Mouse (Mus musculus): ENCODE data around the gene Scrt2.

Scrt2 gene

GRCm38 (mm10) chr2:152081641-152082448 lies 516 bp downstream of the Scrt2 start:
- peak; percentile 72 to 89 for DNase-seq (ENCODE audit: low spot score in 2 of 2)

DNA sequence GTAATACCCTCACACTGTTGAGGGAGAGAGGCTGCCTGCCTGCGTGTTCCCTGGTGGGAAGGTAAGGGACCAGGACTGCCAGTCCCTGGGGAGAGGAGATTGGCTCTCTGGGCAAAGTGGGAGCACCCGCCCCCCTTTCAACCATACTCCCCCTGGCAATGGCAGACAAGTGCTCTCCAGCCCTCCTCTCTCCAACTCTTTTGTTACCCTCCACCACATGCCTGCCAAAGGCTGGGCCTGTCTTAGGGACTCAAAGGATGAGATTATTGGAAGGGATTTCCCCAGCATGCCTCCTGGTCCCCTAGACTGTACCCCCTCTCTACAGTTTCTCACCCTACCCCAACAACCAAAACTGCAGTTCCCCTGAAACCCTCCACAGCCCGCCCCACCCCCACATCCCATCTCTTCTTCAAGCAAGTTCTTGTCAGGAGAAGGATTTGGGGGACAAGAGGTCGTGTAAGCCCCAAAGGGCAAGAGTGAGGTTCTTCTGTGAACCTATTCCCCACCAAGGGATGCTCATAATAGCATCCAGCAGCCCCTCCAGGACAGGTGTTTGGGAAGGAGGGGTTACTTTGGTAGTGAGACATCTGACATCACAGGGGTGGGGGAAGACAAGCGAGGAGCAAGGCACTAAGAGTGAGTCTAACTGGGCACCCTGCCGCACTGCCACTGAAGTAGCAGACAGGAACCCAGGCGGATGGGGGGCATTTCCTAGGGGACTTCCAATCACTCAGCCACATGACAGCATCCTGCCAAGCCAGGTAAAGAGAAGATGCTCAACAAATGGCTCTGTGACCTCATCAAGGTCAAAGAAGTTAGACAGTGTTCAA lies 1.3 kb downstream of the Scrt2 start:
- no peak for DNase-seq (ENCODE audit: low spot score in 2 of 2)

DNA sequence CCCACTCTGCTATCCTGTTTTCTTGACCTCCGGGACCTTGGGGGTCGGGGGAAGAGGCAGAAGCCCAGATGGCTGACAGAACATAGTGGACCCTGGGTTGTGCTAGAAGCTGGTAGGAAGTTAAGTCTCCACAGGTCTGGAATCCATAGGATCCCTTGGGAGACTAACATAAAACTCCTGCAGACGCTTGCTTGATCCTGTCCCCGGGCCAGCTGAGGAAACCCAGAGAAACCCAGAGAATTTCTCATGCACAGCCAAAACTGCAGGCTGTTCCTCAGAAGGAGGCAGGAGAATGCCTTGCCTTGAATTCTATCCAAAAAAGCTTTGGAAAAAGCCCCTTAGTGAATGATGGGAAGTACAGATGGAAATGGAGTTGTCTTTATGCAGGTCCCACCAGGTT lies 2.1 kb downstream of the Scrt2 start:
- DNase-seq (ENCODE audit: low spot score in 2 of 2), result no peak

- no peak for DNase-seq (ENCODE audit: low spot score in 2 of 2)
These were observed 3.0 kb downstream of the Scrt2 start for GRCm38 (mm10) chr2:152084298-152084697.

DNA sequence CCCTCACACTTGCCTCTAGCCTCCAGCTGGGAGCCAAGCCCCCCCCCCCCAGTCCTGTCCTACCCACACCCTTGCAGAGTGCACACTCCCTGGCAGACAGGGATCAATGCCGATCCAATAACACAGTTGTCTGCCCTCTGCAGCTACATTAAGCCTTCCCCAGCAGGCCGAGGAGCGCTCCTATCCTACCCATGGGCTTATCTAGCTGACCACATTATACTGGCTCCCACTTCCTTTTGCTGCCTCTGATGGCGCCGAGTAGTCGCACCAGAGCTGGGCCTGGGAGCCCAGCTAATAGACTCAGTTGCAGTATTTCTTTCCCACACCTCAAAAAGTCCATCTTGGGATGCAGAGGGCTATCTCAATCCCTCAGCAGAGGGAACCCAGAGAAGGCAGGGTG lies 4.1 kb downstream of the Scrt2 start:
- no peak for DNase-seq (ENCODE audit: low spot score in 2 of 2)

GRCm38 (mm10) chr2:152086451-152086850 lies 5.1 kb downstream of the Scrt2 start:
- no peak for DNase-seq (ENCODE audit: low spot score in 2 of 2)

GRCm38 (mm10) chr2:152087111-152087510 lies 5.8 kb downstream of the Scrt2 start:
- no peak for DNase-seq (ENCODE audit: low spot score in 2 of 2)

- DNase-seq (ENCODE audit: low spot score in 2 of 2), result no peak
These were observed 7.7 kb downstream of the Scrt2 start for GRCm38 (mm10) chr2:152089078-152089477.

DNA sequence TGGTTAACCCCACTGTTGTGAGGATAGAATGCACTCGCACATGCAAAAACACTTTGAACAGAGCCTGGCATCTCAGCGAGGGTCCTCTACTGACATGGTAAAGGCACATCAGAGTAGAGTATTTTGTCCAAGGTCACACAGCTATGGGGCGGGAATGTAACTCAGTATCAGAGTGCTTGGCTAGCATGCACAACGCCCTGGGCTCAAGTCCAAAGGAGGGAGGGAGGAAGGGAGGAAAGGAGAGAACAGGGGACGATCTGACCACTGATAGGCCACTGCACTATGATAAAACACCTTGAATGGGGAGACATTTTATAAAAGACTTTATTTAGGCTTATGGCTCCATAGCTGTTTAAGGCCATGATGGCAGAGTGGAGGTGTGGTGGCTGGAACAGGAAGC lies 8.3 kb downstream of the Scrt2 start:
- DNase-seq (ENCODE audit: low spot score in 2 of 2), result no peak

- no peak for DNase-seq (ENCODE audit: low spot score in 2 of 2)
These were observed 9.2 kb downstream of the Scrt2 start for GRCm38 (mm10) chr2:152090486-152090885.

- no peak for DNase-seq (ENCODE audit: low spot score in 2 of 2)
These were observed 10.2 kb downstream of the Scrt2 start for GRCm38 (mm10) chr2:152091342-152092056.

DNA sequence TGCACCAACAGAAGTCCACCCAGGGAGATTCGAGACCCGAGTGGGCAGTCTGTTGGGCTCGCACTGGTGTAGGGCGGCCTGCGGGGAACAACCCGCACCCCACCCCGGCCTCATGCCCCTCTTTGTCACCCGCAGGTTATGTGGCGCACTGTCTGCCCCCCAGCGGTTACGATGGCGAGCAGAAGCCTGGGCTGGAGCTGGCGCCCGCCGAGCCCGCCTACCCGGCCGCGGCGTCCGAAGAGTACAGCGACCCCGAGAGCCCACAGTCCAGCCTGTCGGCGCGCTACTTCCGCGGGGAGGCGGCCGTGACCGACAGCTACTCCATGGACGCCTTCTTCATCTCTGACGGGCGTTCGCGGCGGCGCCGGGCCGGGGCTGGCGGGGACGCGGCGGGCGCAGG lies 11.6 kb downstream of the Scrt2 start:
- no peak for DNase-seq (ENCODE audit: low spot score in 2 of 2)

GRCm38 (mm10) chr2:152093356-152093792 lies 12.0 kb downstream of the Scrt2 start:
- DNase-seq (ENCODE audit: low spot score in 2 of 2), result no peak

- no peak for DNase-seq (ENCODE audit: low spot score in 2 of 2)
These were observed 13.7 kb downstream of the Scrt2 start for GRCm38 (mm10) chr2:152094856-152095545.

- no peak for DNase-seq (ENCODE audit: low spot score in 2 of 2)
These were observed 15.6 kb downstream of the Scrt2 start for GRCm38 (mm10) chr2:152096922-152097321.

DNA sequence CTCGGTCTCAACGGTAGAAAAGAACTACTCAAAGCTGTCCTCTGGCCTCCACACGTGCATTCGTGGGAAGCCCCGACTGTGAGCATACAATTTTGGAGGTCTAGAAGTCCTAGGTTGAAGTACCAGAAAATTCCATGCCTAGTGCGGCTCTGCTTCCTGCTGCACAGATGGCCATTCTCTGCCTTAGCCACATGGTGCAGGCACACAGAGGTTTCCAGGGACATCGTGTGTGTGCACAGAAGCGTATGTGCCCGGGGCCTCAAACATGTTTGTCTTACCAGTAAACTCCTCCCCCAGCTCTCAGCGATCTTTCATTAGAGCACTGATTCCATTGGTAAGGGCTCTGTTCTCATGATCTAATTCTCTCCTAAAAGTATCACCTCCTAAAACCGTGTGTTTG lies 16.6 kb downstream of the Scrt2 start:
- DNase-seq (ENCODE audit: low spot score in 2 of 2), result no peak

- no peak for DNase-seq (ENCODE audit: low spot score in 2 of 2)
These were observed 18.2 kb downstream of the Scrt2 start for GRCm38 (mm10) chr2:152099538-152099937.

- DNase-seq (ENCODE audit: low spot score in 2 of 2), result no peak
These were observed 20.4 kb downstream of the Scrt2 start for GRCm38 (mm10) chr2:152101761-152102160.

- no peak for DNase-seq (ENCODE audit: low spot score in 2 of 2)
These were observed 21.0 kb downstream of the Scrt2 start for GRCm38 (mm10) chr2:152102369-152102768.

GRCm38 (mm10) chr2:152104711-152105317 lies 23.5 kb downstream of the Scrt2 start:
- no peak for DNase-seq (ENCODE audit: low spot score in 2 of 2)

Measured in urinary bladder, postnatal 4 days (tissue).